Mouse (Mus musculus) lung, postnatal 0 days (tissue): ENCODE measurements around the gene Plcxd3.

Source experiments
- CTCF ChIP-seq: IDR thresholded peaks from 2 replicates; pipeline ENCODE4 v1.5.1; 2016; ENCODE audit warnings: antibody characterized with exemption, mild to moderate bottlenecking
- EP300 ChIP-seq: IDR thresholded peaks from 2 replicates; pipeline ENCODE4 v1.6.1; 2016; ENCODE audit warnings: antibody characterized with exemption, mild to moderate bottlenecking, control low read depth

DNA sequence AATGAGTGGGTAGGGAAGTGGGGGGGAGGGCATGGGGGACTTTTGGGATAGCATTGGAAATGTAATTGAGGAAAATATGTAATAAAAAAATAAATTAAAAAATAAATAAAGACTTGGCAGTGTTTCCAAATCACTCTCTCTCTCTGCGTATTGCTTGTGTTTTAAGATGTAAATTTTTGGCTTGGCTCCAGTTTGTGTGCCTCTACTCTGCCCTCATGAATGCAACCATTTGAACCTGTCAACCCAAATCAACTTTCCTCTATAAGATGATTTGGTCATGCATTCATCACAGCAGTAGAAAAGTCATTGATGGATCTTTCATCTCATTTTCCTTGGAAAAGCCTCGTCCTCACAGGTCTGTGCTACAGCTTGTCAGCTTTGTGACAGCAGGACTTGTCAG, 121.7 kb downstream of the Plcxd3 start:
- TF ChIP-seq CTCF (no peak), EP300 (no peak)
